Mouse (Mus musculus): ENCODE data around the gene Top2b. TPM values are rescaled to one million over a fixed set of nuclear protein-coding genes. Genes with fewer than 3 reads are reported as not detected.

Top2b gene
- polyA plus RNA-seq (2014; fragmentation: Nextera tagmentation; extraction: Ambion mirVana) = 124 and 153 TPM in 2 replicates

GRCm38 (mm10) chr14:16364878-16365337 lies at the start of gene Top2b:
TSS of gene Top2b (plus strand) at chr14:16365179.
- peak within 1 kb of the TSS; percentile 75 for H3K4me3 ChIP-seq (replicated peaks; ENCODE audit: low read length)
- peak within 1 kb of the TSS; percentile 97 for H3K9ac ChIP-seq
- H3K4me2 ChIP-seq (replicated peaks) = peak within 1 kb of the TSS; percentile 72
- whole genome bisulfite sequencing = under 1% methylated on average over 32 of the region's 32 CpGs
- peak within 1 kb of the TSS; percentile 99 for H3K27ac ChIP-seq
- ATAC-seq (ENCODE audit: low FRiP score) (peak; percentile 99), DNase-seq (ENCODE audit: low spot score) (peak; percentile 99)
- H3K36me3 ChIP-seq (replicated peaks; ENCODE audit: control insufficient read depth, insufficient read depth) = no peaks in the 10 kb centered on the region
- H3K9me3 ChIP-seq (ENCODE audit: control insufficient read depth, low read length) = no peaks in the 10 kb centered on the region
- no peaks in the 10 kb centered on the region for H3K27me3 ChIP-seq (ENCODE audit: control insufficient read depth, insufficient read depth, low read length)
- peaks cover 29% of the 10 kb centered on the region for H3K4me1 ChIP-seq (replicated peaks; ENCODE audit: control insufficient read depth, insufficient read depth, low read length)

GRCm38 (mm10) chr14:16316715-16317114 lies 48.3 kb upstream of the Top2b start:
- no peaks in the 10 kb centered on the region for H3K9me3 ChIP-seq (ENCODE audit: control insufficient read depth, low read length)
- no peaks in the 10 kb centered on the region for H3K27me3 ChIP-seq (ENCODE audit: control insufficient read depth, insufficient read depth, low read length)
- no peaks in the 10 kb centered on the region for H3K4me1 ChIP-seq (replicated peaks; ENCODE audit: control insufficient read depth, insufficient read depth, low read length)
- H3K27ac ChIP-seq = no peak overlapping the region
- no peak overlapping the region for H3K9ac ChIP-seq
- H3K36me3 ChIP-seq (replicated peaks; ENCODE audit: control insufficient read depth, insufficient read depth) = no peaks in the 10 kb centered on the region
- no peak overlapping the region for H3K4me2 ChIP-seq (replicated peaks)
- no peak overlapping the region for H3K4me3 ChIP-seq (replicated peaks; ENCODE audit: low read length)
- WGBS = 79% methylated on average over 1 of the region's 1 CpGs
- no peak for ATAC-seq (ENCODE audit: low FRiP score)
- no peak for DNase-seq (ENCODE audit: low spot score)

- 88% methylated on average over 2 of the region's 2 CpGs for WGBS
- Histone ChIP-seq H3K4me1 (replicated peaks; ENCODE audit: control insufficient read depth, insufficient read depth, low read length) (no peaks in the 10 kb centered on the region), H3K36me3 (replicated peaks; ENCODE audit: control insufficient read depth, insufficient read depth) (no peaks in the 10 kb centered on the region), H3K4me3 (replicated peaks; ENCODE audit: low read length) (no peak overlapping the region), H3K27me3 (ENCODE audit: control insufficient read depth, insufficient read depth, low read length) (no peaks in the 10 kb centered on the region), H3K9me3 (ENCODE audit: control insufficient read depth, low read length) (no peaks in the 10 kb centered on the region), H3K9ac (no peak overlapping the region), H3K27ac (no peak overlapping the region), H3K4me2 (replicated peaks) (no peak overlapping the region)
- no peak for DNase-seq (ENCODE audit: low spot score)
- no peak for ATAC-seq (ENCODE audit: low FRiP score)
Measured at GRCm38 (mm10) chr14:16319818-16320217, 45.2 kb upstream of the Top2b start.

- WGBS = 86% methylated on average over 4 of the region's 4 CpGs
- H3K27ac ChIP-seq = no peak overlapping the region
- no peak overlapping the region for H3K9ac ChIP-seq
- ATAC-seq (ENCODE audit: low FRiP score) (no peak), DNase-seq (ENCODE audit: low spot score) (no peak)
- peaks cover 7% of the 10 kb centered on the region; the same call in 1 of the 2 replicates for H3K4me1 ChIP-seq (replicated peaks; ENCODE audit: control insufficient read depth, insufficient read depth, low read length)
- no peak overlapping the region for H3K4me2 ChIP-seq (replicated peaks)
- no peak overlapping the region for H3K4me3 ChIP-seq (replicated peaks; ENCODE audit: low read length)
- H3K36me3 ChIP-seq (replicated peaks; ENCODE audit: control insufficient read depth, insufficient read depth) = no peaks in the 10 kb centered on the region
- H3K9me3 ChIP-seq (ENCODE audit: control insufficient read depth, low read length) = no peaks in the 10 kb centered on the region
- no peaks in the 10 kb centered on the region for H3K27me3 ChIP-seq (ENCODE audit: control insufficient read depth, insufficient read depth, low read length)
Measured at GRCm38 (mm10) chr14:16324394-16324793, 40.6 kb upstream of the Top2b start.

GRCm38 (mm10) chr14:16325208-16325607 lies 39.8 kb upstream of the Top2b start:
- Histone ChIP-seq H3K4me1 (replicated peaks; ENCODE audit: control insufficient read depth, insufficient read depth, low read length) (peaks cover 7% of the 10 kb centered on the region; the same call in 1 of the 2 replicates), H3K27me3 (ENCODE audit: control insufficient read depth, insufficient read depth, low read length) (no peaks in the 10 kb centered on the region), H3K36me3 (replicated peaks; ENCODE audit: control insufficient read depth, insufficient read depth) (no peaks in the 10 kb centered on the region), H3K4me3 (replicated peaks; ENCODE audit: low read length) (no peak overlapping the region), H3K9me3 (ENCODE audit: control insufficient read depth, low read length) (no peaks in the 10 kb centered on the region), H3K9ac (no peak overlapping the region), H3K27ac (no peak overlapping the region), H3K4me2 (replicated peaks) (no peak overlapping the region)
- ATAC-seq (ENCODE audit: low FRiP score) = no peak
- WGBS = 53% methylated on average over 1 of the region's 1 CpGs
- no peak for DNase-seq (ENCODE audit: low spot score)

- peak; percentile 27; the same call in 1 of the 2 replicates for ATAC-seq (ENCODE audit: low FRiP score)
- 5% methylated on average over 2 of the region's 2 CpGs for whole genome bisulfite sequencing
- no peak overlapping the region for H3K27ac ChIP-seq
- no peak overlapping the region for H3K9ac ChIP-seq
- no peaks in the 10 kb centered on the region for H3K27me3 ChIP-seq (ENCODE audit: control insufficient read depth, insufficient read depth, low read length)
- no peaks in the 10 kb centered on the region for H3K36me3 ChIP-seq (replicated peaks; ENCODE audit: control insufficient read depth, insufficient read depth)
- peaks cover 7% of the 10 kb centered on the region; the same call in 1 of the 2 replicates for H3K4me1 ChIP-seq (replicated peaks; ENCODE audit: control insufficient read depth, insufficient read depth, low read length)
- no peak for DNase-seq (ENCODE audit: low spot score)
- no peak overlapping the region for H3K4me2 ChIP-seq (replicated peaks)
- H3K4me3 ChIP-seq (replicated peaks; ENCODE audit: low read length) = no peak overlapping the region
- H3K9me3 ChIP-seq (ENCODE audit: control insufficient read depth, low read length) = no peaks in the 10 kb centered on the region
Measured at GRCm38 (mm10) chr14:16328531-16328930, 36.4 kb upstream of the Top2b start.

- ATAC-seq (ENCODE audit: low FRiP score) (no peak), DNase-seq (ENCODE audit: low spot score) (no peak)
- Histone ChIP-seq H3K27ac (no peak overlapping the region), H3K36me3 (replicated peaks; ENCODE audit: control insufficient read depth, insufficient read depth) (no peaks in the 10 kb centered on the region), H3K9ac (no peak overlapping the region), H3K4me2 (replicated peaks) (no peak overlapping the region), H3K27me3 (ENCODE audit: control insufficient read depth, insufficient read depth, low read length) (no peaks in the 10 kb centered on the region), H3K4me1 (replicated peaks; ENCODE audit: control insufficient read depth, insufficient read depth, low read length) (peaks cover 7% of the 10 kb centered on the region; the same call in 1 of the 2 replicates), H3K9me3 (ENCODE audit: control insufficient read depth, low read length) (no peaks in the 10 kb centered on the region), H3K4me3 (replicated peaks; ENCODE audit: low read length) (no peak overlapping the region)
- WGBS = 38% methylated on average over 5 of the region's 5 CpGs
Measured at GRCm38 (mm10) chr14:16328959-16329480, 36.0 kb upstream of the Top2b start.

GRCm38 (mm10) chr14:16329756-16330155 lies 35.2 kb upstream of the Top2b start:
- DNase-seq (ENCODE audit: low spot score) (no peak), ATAC-seq (ENCODE audit: low FRiP score) (no peak)
- Histone ChIP-seq H3K36me3 (replicated peaks; ENCODE audit: control insufficient read depth, insufficient read depth) (no peaks in the 10 kb centered on the region), H3K9me3 (ENCODE audit: control insufficient read depth, low read length) (no peaks in the 10 kb centered on the region), H3K27me3 (ENCODE audit: control insufficient read depth, insufficient read depth, low read length) (no peaks in the 10 kb centered on the region), H3K4me1 (replicated peaks; ENCODE audit: control insufficient read depth, insufficient read depth, low read length) (peaks cover 7% of the 10 kb centered on the region; the same call in 1 of the 2 replicates), H3K4me2 (replicated peaks) (no peak overlapping the region), H3K4me3 (replicated peaks; ENCODE audit: low read length) (no peak overlapping the region), H3K27ac (no peak overlapping the region), H3K9ac (no peak overlapping the region)
- 81% methylated on average over 3 of the region's 3 CpGs for WGBS

- 83% methylated on average over 3 of the region's 3 CpGs for WGBS
- Histone ChIP-seq H3K4me1 (replicated peaks; ENCODE audit: control insufficient read depth, insufficient read depth, low read length) (no peaks in the 10 kb centered on the region), H3K36me3 (replicated peaks; ENCODE audit: control insufficient read depth, insufficient read depth) (no peaks in the 10 kb centered on the region), H3K4me2 (replicated peaks) (no peak overlapping the region), H3K27ac (no peak overlapping the region), H3K4me3 (replicated peaks; ENCODE audit: low read length) (no peak overlapping the region), H3K9me3 (ENCODE audit: control insufficient read depth, low read length) (no peaks in the 10 kb centered on the region), H3K27me3 (ENCODE audit: control insufficient read depth, insufficient read depth, low read length) (no peaks in the 10 kb centered on the region), H3K9ac (no peak overlapping the region)
- DNase-seq (ENCODE audit: low spot score) = no peak
- ATAC-seq (ENCODE audit: low FRiP score) = no peak
Measured at GRCm38 (mm10) chr14:16334260-16334659, 30.7 kb upstream of the Top2b start.
